ENCODE assay signal across 14 mouse cellular contexts in genomic region chr16:18436128-18436527, GRCm38 (mm10).
"Had no signal": no experiment of that assay in that cellular context is flagged by ENCODE, and none has a peak within 500 bp of the region (broad histone marks: within the 10 kb centered on the region; RNA-seq: fewer than 3 reads in every experiment).

No protein-coding gene starts in this region.

- ATAC-seq: midbrain, embryonic 13.5 days; midbrain, embryonic 15.5 days had no signal

- H3K4me2 ChIP-seq: lung, embryonic 14.5 days; midbrain, embryonic 11.5 days; midbrain, embryonic 13.5 days; midbrain, embryonic 15.5 days; neural tube, embryonic 12.5 days; stomach, embryonic 15.5 days had no signal

- DNase-seq: lung, adult 18-20 months; lung, embryonic 14.5 days; lung, postnatal 10 days; lung, postnatal 4 days; right cerebral cortex, postnatal 14 days; thymus, adult 2 months; thymus, postnatal 25 days; thymus, postnatal 4 days had no signal

- H3K9me3 ChIP-seq: midbrain, embryonic 15.5 days; stomach, embryonic 15.5 days had no signal

- H3K4me3 ChIP-seq: midbrain, embryonic 13.5 days; midbrain, embryonic 15.5 days; neural tube, embryonic 12.5 days; stomach, embryonic 15.5 days had no signal

- H3K27ac ChIP-seq: midbrain, embryonic 13.5 days; midbrain, embryonic 15.5 days; neural tube, embryonic 12.5 days; stomach, embryonic 15.5 days; stomach, postnatal 0 days had no signal

- H3K9ac ChIP-seq: lung, embryonic 14.5 days; midbrain, embryonic 13.5 days; midbrain, embryonic 15.5 days; neural tube, embryonic 12.5 days; stomach, embryonic 15.5 days had no signal

- H3K4me1 ChIP-seq: midbrain, embryonic 13.5 days; midbrain, embryonic 15.5 days; neural tube, embryonic 12.5 days; stomach, embryonic 15.5 days had no signal

- H3K36me3 ChIP-seq: midbrain, embryonic 15.5 days had no signal

- H3K27me3 ChIP-seq: midbrain, embryonic 13.5 days; midbrain, embryonic 15.5 days; neural tube, embryonic 12.5 days; stomach, embryonic 15.5 days had no signal
